Mouse (Mus musculus) T-helper 17 cell (primary cell): ENCODE data around the gene Pde6h.

Experiments used
- in situ Hi-C, 2 experiments: fragments of 300-600 bp; cut with MboI, MseI; formaldehyde crosslinking; loops; 1 replicate in 1 of 2; 2 replicates in 1 of 2; pipeline ENCODE4 v1.15.1; 2025; ENCODE audit warnings: high pct_unique_total_duplicates in 2 of 2

The Pde6h gene

DNA sequence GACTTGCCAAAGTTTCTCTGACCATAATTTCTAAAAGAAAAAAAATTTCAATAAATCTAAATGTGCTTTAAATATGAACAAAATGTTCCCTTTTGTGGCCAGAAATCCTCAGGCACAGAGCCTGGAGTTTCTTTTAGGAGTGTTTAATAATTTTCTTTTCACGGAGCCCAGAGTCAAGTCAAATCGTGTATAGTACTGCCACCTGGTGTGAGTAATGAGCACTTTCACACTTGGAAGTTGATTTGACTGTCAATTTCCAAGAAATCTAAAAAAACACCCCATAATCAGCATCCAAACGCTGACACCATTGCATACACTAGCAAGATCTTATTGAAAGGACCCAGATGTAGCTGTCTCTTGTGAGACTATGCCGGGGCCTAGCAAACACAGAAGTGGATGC lies 45.2 kb downstream of the Pde6h start:
- in situ Hi-C loops = loop anchor here (5.0 to 10.0 kb wide), 3 partner anchors 37 to 164 kb away; partner anchors contain the start of genes Art4 (in 1 of the 2), H2afj (in 1 of the 2) and Hist4h4 (in 1 of the 2)

DNA sequence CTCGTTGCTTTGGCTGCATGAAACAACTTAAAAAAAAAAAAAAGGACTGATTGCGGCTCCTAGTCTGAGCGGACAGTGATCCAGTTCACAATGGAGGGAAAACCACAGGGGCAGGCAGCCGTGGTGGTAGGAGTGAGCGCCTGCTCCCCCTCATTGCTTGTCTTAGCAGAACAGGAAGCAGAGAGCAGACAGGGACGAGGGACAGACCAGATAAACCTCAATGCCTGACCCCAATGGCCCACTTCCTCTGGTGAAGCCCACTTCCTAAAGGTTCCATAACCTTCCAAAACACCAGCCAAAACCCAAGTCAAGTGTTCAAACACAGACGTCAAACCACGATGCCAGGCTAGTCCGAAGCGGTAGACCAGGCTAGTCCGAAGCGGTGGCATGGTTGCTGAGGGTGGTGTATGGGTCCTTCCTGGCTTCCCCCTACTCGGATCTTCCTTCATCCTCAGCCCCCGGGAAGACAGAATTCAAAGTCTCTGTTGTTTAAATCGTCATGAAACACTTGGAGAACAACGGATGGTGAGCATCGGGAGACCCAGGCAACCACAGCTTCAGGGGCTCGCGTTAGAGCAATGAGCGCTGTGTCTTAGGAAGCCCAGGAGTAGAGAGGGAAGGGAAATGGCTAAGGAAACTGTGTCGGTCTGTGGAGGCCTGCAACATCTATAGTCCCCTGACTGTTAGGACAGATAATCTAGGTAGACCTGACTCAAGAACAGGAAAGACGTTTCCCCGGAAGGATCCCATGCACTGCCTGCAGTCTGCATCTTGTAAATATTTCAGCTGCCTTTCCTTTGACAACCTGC lies 55.8 kb downstream of the Pde6h start:
- in situ Hi-C loops = loop anchor here (5.0 to 10.0 kb wide), 4 partner anchors 122 to 365 kb away; partner anchors contain the start of gene Art4 (in 1 of the 2)

DNA sequence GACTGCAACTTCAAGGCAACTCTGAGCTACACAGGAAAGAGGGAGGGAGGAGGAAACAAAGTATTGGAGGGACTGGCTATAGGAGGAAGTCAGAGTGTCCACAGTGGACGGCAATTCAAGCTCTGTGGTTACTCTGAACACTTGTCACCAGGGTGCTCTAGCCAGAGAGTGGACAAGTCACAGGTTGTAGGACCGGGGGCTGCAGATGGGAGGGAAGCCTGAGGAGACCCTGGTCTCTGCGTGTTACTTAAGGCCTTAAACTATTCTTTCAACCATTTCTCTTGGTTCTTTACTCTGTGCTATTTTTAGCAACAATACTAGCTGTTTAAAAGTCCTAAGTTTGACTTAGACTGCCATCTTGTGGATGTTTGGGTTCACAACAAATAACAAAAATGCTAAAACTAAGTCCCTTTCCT lies 56.7 kb downstream of the Pde6h start:
- in situ Hi-C loops = loop anchor here (5.0 to 10.0 kb wide), 4 partner anchors 123 to 366 kb away; partner anchors contain the start of gene Art4 (in 1 of the 2)

DNA sequence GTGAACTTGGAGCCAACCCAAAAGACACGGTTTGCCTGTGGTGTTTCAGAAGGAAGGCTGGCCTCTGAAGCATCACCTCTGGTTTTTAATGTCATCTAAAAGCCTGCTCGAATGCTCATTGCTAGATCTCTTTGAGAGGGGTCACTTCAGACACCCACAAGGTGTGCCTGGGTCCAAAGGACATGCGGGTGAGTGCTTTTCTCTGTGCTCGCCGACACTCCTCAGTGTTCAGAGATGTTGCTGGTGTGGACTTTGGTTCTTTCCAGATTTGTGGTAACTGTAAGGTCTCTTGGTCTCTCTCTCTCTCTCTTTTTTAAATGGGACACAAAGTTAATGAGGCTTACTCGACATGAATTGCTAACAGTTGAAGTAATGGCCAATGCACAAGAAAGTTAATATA lies 58.9 kb downstream of the Pde6h start:
- in situ Hi-C loops = loop anchor here (5.0 to 10.0 kb wide), 4 partner anchors 125 to 368 kb away; partner anchors contain the start of gene Art4 (in 1 of the 2)

DNA sequence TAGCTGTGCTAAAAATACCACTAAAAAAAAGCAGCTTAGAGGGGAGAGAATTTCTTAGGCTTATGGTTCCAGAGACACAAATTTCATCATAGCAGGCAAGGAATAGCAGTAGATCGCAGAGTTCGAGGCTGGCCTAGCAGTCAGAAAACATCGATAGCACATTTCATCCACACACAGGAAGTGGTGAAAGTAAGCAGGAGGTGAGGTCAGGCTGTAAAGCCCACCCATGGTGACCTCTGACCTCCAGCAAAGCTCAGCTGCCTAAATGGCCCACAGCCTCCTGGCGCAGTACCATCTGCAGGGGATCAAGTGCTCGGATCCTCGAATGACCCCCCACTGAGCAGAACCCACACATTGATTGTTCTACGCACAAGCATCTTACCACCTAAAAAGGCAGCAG lies 59.6 kb downstream of the Pde6h start:
- in situ Hi-C loops = loop anchor here (5.0 to 10.0 kb wide), 4 partner anchors 126 to 368 kb away; partner anchors contain the start of gene Art4 (in 1 of the 2)

DNA sequence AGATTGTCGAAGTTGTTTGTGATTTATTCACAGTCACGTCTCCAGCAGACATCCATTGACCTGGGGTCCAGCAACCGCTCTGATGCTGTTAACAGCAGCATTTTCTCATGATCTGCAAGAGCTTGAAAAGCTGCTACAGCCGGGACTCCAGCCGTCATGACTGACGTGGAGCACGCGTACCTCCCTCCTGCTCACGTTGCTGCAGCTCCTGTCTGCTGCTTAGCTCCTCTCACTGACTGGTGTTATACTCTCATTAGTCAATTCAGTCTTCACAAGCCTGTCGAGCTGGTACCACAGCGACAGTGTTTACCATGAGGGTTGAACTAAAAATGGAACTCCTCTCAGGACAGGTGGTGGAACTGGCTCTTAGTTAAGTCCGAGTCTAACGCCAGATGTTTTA lies 62.4 kb downstream of the Pde6h start:
- in situ Hi-C loops = loop anchor here (5.0 to 10.0 kb wide), 3 partner anchors 344 to 371 kb away; no protein-coding TSS in a partner anchor

DNA sequence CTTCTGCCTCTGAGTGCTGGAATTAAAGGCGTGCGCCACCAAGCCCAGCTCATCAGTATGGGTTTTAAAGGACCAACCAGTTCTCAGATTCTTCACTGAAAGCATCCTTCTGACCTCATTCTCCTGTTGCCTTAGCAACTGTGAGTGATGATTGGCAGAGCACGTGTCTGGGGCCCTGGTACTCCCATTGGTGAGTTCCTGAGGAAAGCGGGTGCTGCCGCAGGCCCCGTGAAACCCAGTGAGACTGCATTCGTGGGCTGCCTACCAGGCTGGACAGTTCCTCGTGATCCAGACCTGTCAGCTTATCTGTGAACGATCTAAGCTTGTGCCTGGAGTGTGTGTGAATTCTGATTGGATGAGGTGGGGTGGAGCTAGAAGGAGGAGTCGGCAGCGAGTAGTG lies 63.1 kb downstream of the Pde6h start:
- in situ Hi-C loops = loop anchor here (5.0 to 10.0 kb wide), 3 partner anchors 344 to 372 kb away; no protein-coding TSS in a partner anchor

DNA sequence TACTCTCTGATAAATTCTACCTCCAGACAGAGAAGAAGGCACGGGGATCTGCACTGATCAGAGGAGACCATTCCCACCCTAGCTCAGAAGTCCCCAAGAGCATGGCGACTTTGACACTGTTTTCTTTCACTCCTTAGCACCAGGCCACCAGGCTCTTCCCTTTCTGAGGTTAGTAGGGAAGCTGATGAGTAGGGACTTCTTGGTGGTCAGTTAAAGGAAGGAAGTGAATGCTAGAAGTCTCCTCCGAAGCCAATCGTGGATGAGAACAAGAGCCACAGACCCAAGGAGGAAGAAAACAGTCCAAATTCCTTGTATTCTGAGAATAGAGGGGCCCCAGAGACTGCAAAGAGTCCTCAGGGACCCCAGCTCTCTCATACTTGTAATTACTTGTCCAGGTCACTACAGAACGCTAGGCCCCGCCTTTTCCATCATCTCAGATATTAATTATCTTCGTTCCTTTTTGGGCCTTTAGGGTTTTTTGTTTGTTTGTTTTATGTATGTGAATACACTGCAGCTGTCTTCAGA lies 65.0 kb downstream of the Pde6h start:
- in situ Hi-C loops = loop anchor here (5.0 to 10.0 kb wide), 3 partner anchors 346 to 374 kb away; no protein-coding TSS in a partner anchor

DNA sequence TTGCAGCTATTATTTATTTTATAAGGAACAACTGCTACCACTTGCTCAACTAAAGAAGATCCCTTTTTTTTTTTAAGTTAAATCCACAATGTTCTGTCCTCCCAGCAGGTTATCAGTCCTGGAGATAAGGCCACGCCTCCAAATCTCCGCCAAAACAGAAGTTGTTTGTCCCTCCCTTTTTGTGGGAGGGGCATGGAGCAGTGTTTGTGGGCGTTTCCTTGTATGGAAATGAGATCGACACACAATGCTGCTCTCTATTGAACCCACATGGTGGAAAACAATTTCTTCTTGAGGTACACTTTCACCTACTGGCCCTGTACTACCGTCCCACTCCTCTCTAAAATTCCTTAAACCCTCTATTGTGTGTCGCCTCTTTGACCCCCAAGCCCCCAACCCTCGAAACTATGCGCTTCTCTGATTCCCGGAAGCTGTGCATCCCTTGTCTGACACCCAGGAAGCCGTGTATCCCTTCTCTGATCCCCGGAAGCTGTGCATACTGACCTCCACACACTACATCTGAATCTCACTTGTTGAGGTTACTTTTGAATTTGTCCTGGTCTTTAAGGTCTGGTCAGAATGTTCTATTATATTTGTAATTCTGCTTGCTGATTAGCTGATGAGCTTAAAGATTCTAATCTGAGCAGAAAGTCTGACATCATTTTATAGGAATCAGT lies 66.3 kb downstream of the Pde6h start:
- in situ Hi-C loops = loop anchor here (5.0 to 10.0 kb wide), 3 partner anchors 348 to 375 kb away; no protein-coding TSS in a partner anchor

DNA sequence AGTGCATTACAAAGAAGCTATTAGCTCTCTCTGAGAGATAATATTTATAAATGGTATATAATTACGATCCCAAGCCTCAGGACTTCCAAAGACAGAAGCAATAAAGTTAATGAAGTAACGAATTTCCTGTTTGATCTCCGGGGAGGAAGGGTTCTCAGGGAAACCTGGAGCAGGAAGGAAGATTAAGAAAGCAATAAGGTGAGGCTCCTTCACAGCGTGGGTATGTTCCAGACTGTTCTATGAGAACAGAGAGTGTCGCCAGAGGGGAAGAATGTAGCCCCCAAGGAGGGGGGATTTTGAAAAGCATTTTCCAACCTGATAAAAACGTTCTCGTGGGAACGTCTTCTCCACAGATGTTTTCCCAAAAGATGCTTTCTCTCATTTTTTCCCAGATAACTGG lies 66.9 kb downstream of the Pde6h start:
- in situ Hi-C loops = no loop called here

DNA sequence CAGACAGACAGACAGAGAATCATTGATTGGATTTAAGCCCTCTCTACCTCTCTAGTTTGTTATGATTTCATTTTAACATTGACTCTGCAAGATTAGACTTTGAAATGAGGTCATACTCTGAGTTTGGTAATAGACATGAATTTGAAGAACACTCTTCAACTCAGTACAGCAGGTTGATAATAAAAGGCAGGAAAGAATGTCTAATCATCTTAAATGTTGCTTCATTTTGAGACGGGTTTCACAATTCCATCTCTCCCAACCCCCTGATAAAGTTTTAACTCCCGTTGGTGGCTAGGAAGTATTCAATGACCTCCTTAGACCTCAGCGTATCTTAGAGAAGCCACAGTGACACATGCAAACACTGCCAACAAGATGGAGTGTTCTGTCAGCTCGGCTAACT lies 69.9 kb downstream of the Pde6h start:
- in situ Hi-C loops = no loop called here

DNA sequence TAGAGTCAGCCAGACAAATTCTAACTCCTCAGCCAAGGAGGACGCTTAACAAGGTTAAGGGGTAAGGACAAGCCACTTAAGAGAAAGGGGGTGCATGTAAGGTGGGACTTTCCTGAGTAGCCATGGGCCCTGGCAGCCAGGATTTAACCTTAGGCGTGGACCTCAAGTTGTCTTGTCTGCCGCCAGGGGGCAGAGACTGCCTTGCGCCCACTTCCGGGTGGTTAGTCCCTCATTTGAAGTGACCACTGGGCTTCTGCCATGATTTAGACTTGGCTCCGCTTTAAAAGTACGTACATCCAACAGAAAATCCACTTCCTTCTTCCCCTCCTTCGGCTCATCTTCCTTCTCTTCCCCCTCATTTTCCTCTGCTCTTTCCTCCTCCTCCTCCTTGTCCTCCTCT lies 71.9 kb downstream of the Pde6h start:
- in situ Hi-C loops = no loop called here

DNA sequence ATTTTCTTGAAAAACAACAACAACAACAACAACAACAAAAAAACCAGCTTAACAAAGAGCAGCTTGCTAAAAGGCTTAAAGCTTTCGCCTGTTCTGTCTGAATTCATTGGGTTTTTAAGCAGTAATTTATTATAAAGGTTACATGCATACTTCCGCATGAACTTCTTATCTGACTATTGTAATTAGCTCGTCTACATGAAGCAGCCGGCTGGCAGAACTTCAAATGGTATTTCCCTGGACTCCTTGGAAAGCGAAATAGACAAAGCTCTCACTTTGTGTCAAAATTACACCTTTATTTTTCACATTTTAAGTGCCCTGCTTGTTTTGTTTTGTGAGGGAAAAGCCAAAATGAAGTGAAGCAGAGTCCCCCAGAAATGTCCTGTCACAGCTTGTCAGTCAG lies 72.7 kb downstream of the Pde6h start:
- in situ Hi-C loops = no loop called here

DNA sequence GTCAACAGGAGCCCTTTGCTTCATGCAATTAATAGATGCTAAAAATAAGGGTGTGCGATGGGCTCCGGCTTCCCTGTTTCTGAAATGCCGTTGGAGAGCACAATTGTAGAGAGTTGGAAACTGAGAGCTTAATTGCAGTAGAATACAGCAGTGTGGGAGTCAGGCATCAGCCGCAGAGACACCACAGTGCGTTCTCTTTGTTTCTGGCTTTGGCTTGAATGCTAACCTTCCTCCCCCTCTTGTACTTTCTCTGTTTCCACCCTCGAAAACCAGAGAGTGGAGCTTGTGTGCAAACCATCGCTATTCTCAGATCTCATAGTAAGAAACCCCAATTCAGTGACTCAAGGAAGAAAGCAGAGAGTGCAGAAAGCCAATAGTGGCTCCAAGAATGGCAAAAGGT lies 74.5 kb downstream of the Pde6h start:
- in situ Hi-C loops = no loop called here

DNA sequence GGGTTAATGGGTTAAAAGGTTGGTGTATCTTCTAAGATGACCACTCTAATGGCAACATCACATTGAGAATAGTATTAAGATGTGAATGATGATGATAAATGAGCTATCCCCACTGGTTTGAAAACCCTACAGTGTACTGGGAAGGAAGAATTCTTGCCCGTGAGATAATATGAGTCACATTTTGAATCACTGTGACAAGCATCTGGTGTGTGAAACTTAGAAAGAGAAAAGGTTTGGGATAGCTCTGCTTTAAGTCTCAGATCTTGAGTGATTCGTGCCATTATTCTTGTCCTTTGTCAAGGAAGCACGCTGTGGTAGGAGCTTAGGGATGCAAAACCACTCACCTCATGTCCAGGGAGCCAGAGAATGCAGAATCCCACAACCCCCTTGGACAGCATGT lies 75.4 kb downstream of the Pde6h start:
- in situ Hi-C loops = no loop called here

DNA sequence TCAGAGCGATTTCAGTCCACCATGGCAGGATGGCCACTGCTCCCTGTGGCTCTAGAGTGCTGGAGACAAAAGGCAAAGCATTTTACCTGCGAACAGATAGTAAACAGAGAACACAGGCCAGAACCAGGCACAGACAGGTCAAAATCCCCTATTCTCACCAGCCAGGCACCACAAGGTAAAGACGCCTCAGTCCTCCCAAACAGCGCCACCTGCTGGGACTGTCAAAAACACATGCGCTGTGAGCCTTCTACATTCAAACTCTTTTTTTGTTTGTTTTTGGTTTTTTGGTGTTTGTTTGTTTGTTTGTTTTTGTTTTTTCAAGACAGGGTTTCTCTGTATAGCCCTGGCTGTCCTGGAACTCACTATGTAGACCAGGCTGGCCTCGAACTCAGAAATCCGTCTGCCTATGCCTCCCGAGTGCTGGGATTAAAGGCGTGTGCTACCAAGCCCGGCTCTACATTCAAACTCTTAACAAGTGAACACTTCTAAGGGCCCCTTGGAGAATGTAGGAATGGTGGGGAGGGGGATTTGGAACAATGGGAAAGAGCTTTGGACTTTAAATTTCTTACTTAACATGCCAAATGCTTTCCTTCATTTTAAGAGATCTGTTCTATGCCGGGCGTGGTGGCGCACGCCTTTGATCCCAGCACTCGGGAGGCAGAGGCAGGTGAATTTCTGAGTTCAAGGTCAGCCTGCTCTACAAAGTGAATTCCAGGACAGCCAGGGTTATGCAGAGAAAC lies 76.2 kb downstream of the Pde6h start:
- in situ Hi-C loops = no loop called here

DNA sequence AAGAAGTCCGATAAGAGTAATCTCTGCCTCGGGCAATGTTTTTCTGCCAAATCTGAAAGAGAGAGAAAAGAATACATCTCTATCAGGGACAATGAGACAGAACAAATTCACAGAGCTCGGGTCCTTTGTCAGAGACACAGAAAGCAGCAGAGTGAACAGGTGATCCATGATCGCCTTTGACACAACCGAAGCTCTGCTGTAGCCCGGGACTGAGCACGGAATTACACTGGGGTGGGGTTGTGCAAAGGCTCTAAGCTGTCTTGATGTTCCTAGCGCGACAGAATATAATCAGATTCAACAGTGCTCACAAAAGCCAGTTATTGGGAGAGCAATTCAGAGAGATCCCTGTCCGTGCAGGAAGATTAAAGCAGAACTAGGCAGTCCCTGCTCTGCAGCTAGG lies 77.1 kb downstream of the Pde6h start:
- in situ Hi-C loops = no loop called here

DNA sequence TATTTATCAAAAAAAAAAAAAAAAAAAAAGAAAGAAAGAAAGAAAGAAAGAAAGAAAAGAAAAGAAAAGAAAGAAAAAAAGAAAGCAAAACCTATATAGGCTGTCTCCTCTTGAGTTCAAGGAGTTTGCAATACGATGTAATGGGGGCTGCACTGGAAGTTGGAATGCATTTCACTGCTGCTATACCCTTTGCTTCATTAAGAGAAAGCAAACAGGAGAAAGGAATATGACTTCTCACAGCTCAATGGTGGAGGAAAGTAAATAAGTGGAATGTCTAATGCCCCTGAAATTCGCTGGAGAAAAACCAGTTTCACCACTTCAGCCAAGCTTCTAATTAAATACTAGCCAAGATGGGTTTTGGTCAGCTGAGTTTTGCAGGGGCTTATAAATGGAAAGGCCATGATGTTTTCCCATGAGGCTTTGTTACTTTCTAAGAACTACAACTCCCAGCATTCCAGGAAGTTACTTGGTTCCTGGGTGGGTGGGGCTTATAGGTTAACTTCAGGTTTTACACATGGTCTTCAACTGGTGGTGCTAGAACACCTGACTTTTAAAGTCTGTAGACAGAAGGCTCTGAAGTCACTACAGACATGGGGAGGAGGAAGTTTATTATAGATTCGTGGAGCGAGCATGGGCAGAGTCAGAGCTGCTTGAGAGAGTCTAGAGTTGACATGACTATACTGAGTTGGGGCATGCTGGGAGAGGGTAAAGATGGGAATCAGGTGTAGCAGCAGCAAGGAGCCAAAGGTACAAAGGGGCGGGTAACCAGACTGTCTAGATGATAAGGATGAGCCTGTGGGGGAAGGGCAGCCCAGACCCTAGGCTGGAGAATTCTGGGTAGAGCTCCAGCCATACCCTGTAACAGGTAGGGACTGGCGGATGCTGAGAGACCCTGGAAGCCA lies 77.9 kb downstream of the Pde6h start:
- in situ Hi-C loops = no loop called here

DNA sequence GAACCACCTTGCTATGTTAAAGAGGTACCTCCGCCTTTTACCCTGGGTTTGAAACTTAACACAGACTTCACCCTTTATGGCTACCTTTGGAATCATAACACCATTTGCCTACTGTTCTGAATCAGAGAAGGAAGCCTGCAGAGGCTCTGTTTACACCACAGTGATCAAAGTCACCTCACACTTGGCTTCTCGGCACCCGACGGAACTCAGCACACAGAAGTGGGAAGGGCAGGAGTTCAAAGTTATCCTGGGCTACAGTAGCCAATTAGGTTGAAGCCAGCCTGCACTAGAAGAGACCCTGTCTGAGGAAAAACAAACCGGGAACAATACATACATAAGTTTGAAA lies 78.5 kb downstream of the Pde6h start:
- in situ Hi-C loops = no loop called here

DNA sequence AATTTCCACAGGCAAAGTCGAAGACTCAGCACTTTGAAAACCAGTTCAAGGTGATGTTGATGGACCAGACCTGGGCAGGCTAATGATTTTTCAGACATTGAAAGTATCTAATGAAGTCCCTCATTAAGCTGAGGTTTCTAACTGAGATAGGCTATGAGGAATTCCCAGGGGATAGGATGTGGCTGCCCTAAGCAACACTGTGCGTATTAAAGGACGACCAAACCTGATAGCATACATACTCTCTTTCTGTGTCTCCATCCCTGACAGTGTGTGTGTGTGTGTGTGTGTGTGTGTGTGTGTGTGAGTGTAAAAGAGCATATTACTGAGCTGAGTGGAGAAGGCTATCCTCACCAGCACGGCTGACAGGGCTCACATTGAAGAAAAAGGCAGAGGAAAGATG lies 80.7 kb downstream of the Pde6h start:
- in situ Hi-C loops = no loop called here
